8 mouse cellular contexts compared by ENCODE assay signal in genomic region chr3:123506699-123507662, GRCm38 (mm10).
DNase-seq lines count a peak whose midpoint lies in the region; ATAC-seq and TF ChIP-seq lines count a peak whose summit lies in the region.

No protein-coding gene starts in this region.

- 7% methylated on average over 6 of the region's 6 CpGs for WGBS in cerebellum, adult 2 months
- WGBS in forebrain, embryonic 10.5 days, result 5% methylated on average over 6 of the region's 6 CpGs
- 4% methylated on average over 6 of the region's 6 CpGs for WGBS in kidney, postnatal 0 days

- H3K9ac ChIP-seq in kidney, postnatal 0 days (ENCODE audit: low read depth, low read length), result peak overlapping the region; percentile 80

- H3K36me3 ChIP-seq in forebrain, embryonic 10.5 days (replicated peaks), result peaks cover 28% of the 10 kb centered on the region
- peaks cover 4% of the 10 kb centered on the region; the same call in 1 of the 2 replicates for H3K36me3 ChIP-seq in kidney, postnatal 0 days (ENCODE audit: insufficient read depth, low read length)
- peaks cover 21% of the 10 kb centered on the region for H3K36me3 ChIP-seq in myocyte (ENCODE audit: control insufficient read depth, insufficient read depth)

- peak overlapping the region; percentile 93 for H3ac ChIP-seq in myocyte (ENCODE audit: control insufficient read depth, insufficient read length)

- peak overlapping the region; percentile 82 for H3K4me2 ChIP-seq in kidney, postnatal 0 days (ENCODE audit: low read length)
- H3K4me2 ChIP-seq in myocyte (ENCODE audit: low read depth), result peak overlapping the region; percentile 92

- peaks cover 5% of the 10 kb centered on the region; the same call in 1 of the 2 replicates for H3K4me1 ChIP-seq in cerebellum, adult 2 months (ENCODE audit: control insufficient read depth, insufficient read depth, low read length)
- H3K4me1 ChIP-seq in forebrain, embryonic 10.5 days, result peaks cover 16% of the 10 kb centered on the region
- no peaks in the 10 kb centered on the region for H3K4me1 ChIP-seq in kidney, postnatal 0 days (replicated peaks; ENCODE audit: insufficient read depth, low read length)

- no peak for ATAC-seq in kidney, postnatal 0 days (replicated peaks; ENCODE audit: low FRiP score, low read depth)

- peaks cover 15% of the 10 kb centered on the region for H3K79me2 ChIP-seq in myocyte (ENCODE audit: control insufficient read depth, insufficient read depth)

- H3K27ac ChIP-seq in cerebellum, adult 2 months (ENCODE audit: insufficient read depth, low read length), result no peak overlapping the region
- H3K27ac ChIP-seq in forebrain, embryonic 10.5 days, result peak overlapping the region; percentile 99
- H3K27ac ChIP-seq in kidney, postnatal 0 days, result peak overlapping the region; percentile 68

- 0 out of 2 replicates have a peak, but pooled peaks have one; percentile 12 for TF ChIP-seq CTCF in cerebellum, adult 2 months (IDR thresholded peaks at IDR 0.05; ENCODE audit: borderline replicate concordance, insufficient read depth, low read depth, low read length)
- TF ChIP-seq CTCF in kidney, postnatal 0 days (IDR thresholded peaks at IDR 0.05; ENCODE audit: low read depth), result peak; percentile 73

- H3K4me3 ChIP-seq in cerebellum, adult 2 months (replicated peaks; ENCODE audit: insufficient read depth, low read depth, low read length), result peak overlapping the region; percentile 20
- peak overlapping the region; percentile 79 for H3K4me3 ChIP-seq in forebrain, embryonic 10.5 days
- H3K4me3 ChIP-seq in kidney, postnatal 0 days (replicated peaks; ENCODE audit: low read depth, low read length), result peak overlapping the region; percentile 71
- H3K4me3 ChIP-seq in myocyte, result peak overlapping the region; percentile 97

- TF ChIP-seq POLR2A in cerebellum, adult 2 months (IDR thresholded peaks at IDR 0.05; ENCODE audit: borderline replicate concordance, insufficient read depth, low read length), result no peak
- TF ChIP-seq POLR2A in myocyte (IDR thresholded peaks at IDR 0.05; ENCODE audit: insufficient read length, low read depth), result no peak

- H3K27me3 ChIP-seq in cerebellum, adult 2 months (ENCODE audit: control insufficient read depth, insufficient read depth, low read length), result no peaks in the 10 kb centered on the region
- no peaks in the 10 kb centered on the region for H3K27me3 ChIP-seq in forebrain, embryonic 10.5 days (ENCODE audit: poor library complexity, severe bottlenecking)
- H3K27me3 ChIP-seq in kidney, postnatal 0 days (ENCODE audit: insufficient read depth, low read length), result no peaks in the 10 kb centered on the region
- H3K27me3 ChIP-seq in myocyte (ENCODE audit: control insufficient read depth, insufficient read depth, insufficient read length), result no peaks in the 10 kb centered on the region

- H3K9me3 ChIP-seq in forebrain, embryonic 10.5 days, result no peaks in the 10 kb centered on the region
- H3K9me3 ChIP-seq in kidney, postnatal 0 days (replicated peaks; ENCODE audit: low read length), result no peaks in the 10 kb centered on the region

- DNase-seq in cerebellum, adult 2 months, result no peak
- no peak for DNase-seq in cerebellum, adult 8-10 months
- peak; percentile 40 for DNase-seq in MN1 (ENCODE audit: low spot score)
- DNase-seq in forebrain, embryonic 10.5 days (ENCODE audit: extremely low spot score, low spot score), result no peak
- DNase-seq in kidney, postnatal 0 days (ENCODE audit: low spot score), result peak; percentile 80
- DNase-seq in frontal cortex, postnatal 36 days (ENCODE audit: low spot score in 2 of 2), result no peak
- no peak for DNase-seq in left cerebral cortex, adult 9 months (ENCODE audit: low spot score in 2 of 2)

TF ChIP-seq in myocyte, 11 proteins besides CTCF, POLR2A, EP300 and RAD21:
- TF ChIP-seq SRF (IDR thresholded peaks at IDR 0.05; ENCODE audit: control insufficient read depth, insufficient read length, low read depth) (no peak), POLR2AphosphoS2 (IDR thresholded peaks at IDR 0.05; ENCODE audit: insufficient read length, low read depth) (no peak), TCF12 (IDR thresholded peaks at IDR 0.05; ENCODE audit: insufficient read depth, poor library complexity, severe bottlenecking) (no peak), TCF3 (IDR thresholded peaks at IDR 0.05; ENCODE audit: insufficient read length, low read depth) (no peak), MAX (IDR thresholded peaks at IDR 0.05; ENCODE audit: low read depth) (no peak)
TF ChIP-seq in myocyte: peak in this region for 0.

Comparison
In these comparisons a context has a peak if more than half of its experiments do, and no peak if none do; other contexts are left out.
1. DNase-seq: peak in MN1 (single experiment) and kidney, postnatal 0 days (single experiment); none in cerebellum, adult 2 months (0 of 2), cerebellum, adult 8-10 months (single experiment), forebrain, embryonic 10.5 days (single experiment), frontal cortex, postnatal 36 days (0 of 2) and left cerebral cortex, adult 9 months (0 of 2).
2. H3K4me3 ChIP-seq: peak in every context shown above with its lines; median percentile 97 in myocyte; 79 in forebrain, embryonic 10.5 days; 71 in kidney, postnatal 0 days; 20 in cerebellum, adult 2 months.